Mouse (Mus musculus) midbrain, embryonic 12.5 days (tissue): ENCODE results near the gene Hrh2. TPM values are rescaled to one million over a fixed set of nuclear protein-coding genes. Genes with fewer than 3 reads are reported as not detected.

Experiments
- ATAC-seq: fragments of 200-750 bp; cut with Nextera tagmentation; 2 replicates; pipeline ENCODE4 v1.8.0; 2017; ENCODE audit warnings: low read depth, moderate TSS enrichment, moderate library complexity; ENCODE audit not compliant: low FRiP score
- H3K27ac ChIP-seq: fragments of 300-500 bp; sonication (generic); replicated peaks from 2 replicates; pipeline ENCODE4 v1.5.1; 2016; ENCODE audit warnings: mild to moderate bottlenecking
- H3K27me3 ChIP-seq: fragments of 300-500 bp; sonication (generic); 2 replicates; pipeline ENCODE4 v1.6.1; 2016; ENCODE audit warnings: mild to moderate bottlenecking
- H3K36me3 ChIP-seq: fragments of 300-500 bp; sonication (generic); 2 replicates; pipeline ENCODE4 v1.6.1; 2016
- H3K4me1 ChIP-seq: fragments of 300-500 bp; sonication (generic); 2 replicates; pipeline ENCODE4 v1.6.1; 2016
- H3K4me2 ChIP-seq: fragments of 300-500 bp; sonication (generic); replicated peaks from 2 replicates; pipeline ENCODE4 v1.6.1; 2016; ENCODE audit warnings: mild to moderate bottlenecking, moderate library complexity
- H3K4me3 ChIP-seq: fragments of 300-500 bp; sonication (generic); 2 replicates; pipeline ENCODE4 v1.5.1; 2016; ENCODE audit warnings: mild to moderate bottlenecking
- H3K9ac ChIP-seq: fragments of 300-500 bp; sonication (generic); replicated peaks from 2 replicates; pipeline ENCODE4 v1.6.1; 2016; ENCODE audit warnings: mild to moderate bottlenecking, moderate library complexity
- H3K9me3 ChIP-seq: fragments of 300-500 bp; sonication (generic); 2 replicates; pipeline ENCODE4 v1.6.1; 2016; ENCODE audit warnings: mild to moderate bottlenecking
- WGBS: fragments of 180-500 bp; shearing (Covaris S2); methylation state at CpG from one replicate; pipeline ENCODE4 v1.1.7; 2016; 5-methylcytosine and 5-hydroxymethylcytosine counted together
- polyA plus RNA-seq: library from polyadenylated mRNA; unstranded; fragments of >200 nt; fragmentation: Nextera tagmentation; extraction: Ambion mirVana; gene quantifications from 2 replicates; pipeline ENCODE4 v1.2.1, GENCODE M21; 2016

The Hrh2 gene
- polyA plus RNA-seq, 1 experiment from 2014 or later: 0.34 TPM

- Histone ChIP-seq H3K36me3 (no peaks in the 10 kb centered on the region), H3K9me3 (no peaks in the 10 kb centered on the region), H3K9ac (no peak overlapping the region), H3K4me3 (no peak overlapping the region), H3K27me3 (no peaks in the 10 kb centered on the region; the same call in 1 of the 2 replicates), H3K4me1 (peaks cover 5% of the 10 kb centered on the region; the same call in 1 of the 2 replicates), H3K4me2 (no peak overlapping the region), H3K27ac (no peak overlapping the region)
- ATAC-seq: no peak
- 88% methylated on average over 2 of the region's 2 CpGs for WGBS
These were observed 14.6 kb upstream of the Hrh2 start for GRCm38 (mm10) chr13:54177346-54177745.

- Histone ChIP-seq H3K9ac (no peak overlapping the region), H3K4me3 (no peak overlapping the region), H3K27me3 (no peaks in the 10 kb centered on the region; the same call in 1 of the 2 replicates), H3K9me3 (no peaks in the 10 kb centered on the region), H3K36me3 (no peaks in the 10 kb centered on the region), H3K27ac (no peak overlapping the region), H3K4me1 (peaks cover 5% of the 10 kb centered on the region; the same call in 1 of the 2 replicates), H3K4me2 (no peak overlapping the region)
- no peak for ATAC-seq
- WGBS: 85% methylated on average over 5 of the region's 5 CpGs
These were observed 13.3 kb upstream of the Hrh2 start for GRCm38 (mm10) chr13:54178647-54179046.

GRCm38 (mm10) chr13:54179971-54180370, 12.0 kb upstream of the Hrh2 start:
- Histone ChIP-seq H3K4me1 (peaks cover 5% of the 10 kb centered on the region; the same call in 1 of the 2 replicates), H3K27ac (no peak overlapping the region), H3K9ac (no peak overlapping the region), H3K27me3 (no peaks in the 10 kb centered on the region; the same call in 1 of the 2 replicates), H3K9me3 (no peaks in the 10 kb centered on the region), H3K4me2 (no peak overlapping the region), H3K36me3 (no peaks in the 10 kb centered on the region), H3K4me3 (no peak overlapping the region)
- WGBS: 80% methylated on average over 3 of the region's 3 CpGs
- ATAC-seq: no peak

DNA sequence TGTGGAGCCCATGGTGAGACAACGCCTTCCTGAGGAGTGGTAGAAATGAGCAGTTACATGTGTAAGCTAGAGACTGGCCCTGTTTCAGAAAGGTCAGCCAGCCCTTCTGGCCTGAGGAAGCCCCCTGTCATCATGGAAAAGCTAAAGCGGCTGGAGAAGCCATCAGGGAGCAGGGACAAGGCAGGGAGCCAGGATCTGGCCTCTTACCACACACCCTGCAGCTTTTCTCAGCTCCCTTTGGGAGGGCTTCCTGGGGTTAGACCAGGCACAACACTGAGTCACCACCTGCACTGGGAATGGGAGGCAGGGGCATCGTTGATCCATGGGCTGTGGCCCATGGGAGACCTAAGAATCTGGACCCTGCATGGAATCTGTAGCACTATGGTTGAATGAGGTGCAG, 11.5 kb upstream of the Hrh2 start:
- Histone ChIP-seq H3K36me3 (no peaks in the 10 kb centered on the region), H3K4me1 (peaks cover 5% of the 10 kb centered on the region; the same call in 1 of the 2 replicates), H3K9ac (no peak overlapping the region), H3K4me2 (no peak overlapping the region), H3K4me3 (no peak overlapping the region), H3K27me3 (no peaks in the 10 kb centered on the region; the same call in 1 of the 2 replicates), H3K9me3 (0 out of 2 replicates have a peak, but pooled peaks cover 3% of the 10 kb centered on the region), H3K27ac (no peak overlapping the region)
- 55% methylated on average over 3 of the region's 3 CpGs for WGBS
- no peak for ATAC-seq

DNA sequence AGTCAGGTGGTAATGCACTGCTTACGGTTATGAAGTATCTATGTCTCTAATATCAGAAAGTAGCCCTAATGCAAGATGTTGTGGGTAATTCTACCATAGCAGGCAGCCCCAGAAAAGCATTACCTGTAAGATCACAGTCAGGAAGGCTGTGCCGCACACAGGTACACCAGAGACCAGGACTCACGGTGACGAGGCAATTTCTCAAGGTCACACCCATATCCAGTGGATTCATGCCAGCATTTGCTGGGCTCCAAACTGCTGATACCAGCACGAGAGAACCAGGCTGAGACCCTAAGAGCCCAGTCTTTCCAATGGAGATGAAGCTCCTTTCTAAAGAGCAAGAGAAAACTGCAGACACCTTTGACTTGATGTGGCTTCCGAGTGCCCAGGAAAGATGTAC, 10.6 kb upstream of the Hrh2 start:
- Histone ChIP-seq H3K9ac (no peak overlapping the region), H3K36me3 (no peaks in the 10 kb centered on the region), H3K9me3 (0 out of 2 replicates have a peak, but pooled peaks cover 3% of the 10 kb centered on the region), H3K4me3 (no peak overlapping the region), H3K4me2 (no peak overlapping the region), H3K27ac (no peak overlapping the region), H3K4me1 (peaks cover 5% of the 10 kb centered on the region; the same call in 1 of the 2 replicates), H3K27me3 (no peaks in the 10 kb centered on the region; the same call in 1 of the 2 replicates)
- ATAC-seq: no peak
- 90% methylated on average over 6 of the region's 6 CpGs for WGBS

GRCm38 (mm10) chr13:54181947-54182346, 10.0 kb upstream of the Hrh2 start:
- H3K9ac ChIP-seq: no peak overlapping the region
- no peak overlapping the region for H3K4me2 ChIP-seq
- 90% methylated on average over 4 of the region's 4 CpGs for WGBS
- no peaks in the 10 kb centered on the region for H3K36me3 ChIP-seq
- ATAC-seq: no peak
- H3K27me3 ChIP-seq: no peaks in the 10 kb centered on the region; the same call in 1 of the 2 replicates
- no peak overlapping the region for H3K4me3 ChIP-seq
- H3K27ac ChIP-seq: no peak overlapping the region
- H3K4me1 ChIP-seq: peaks cover 5% of the 10 kb centered on the region; the same call in 1 of the 2 replicates
- 0 out of 2 replicates have a peak, but pooled peaks cover 3% of the 10 kb centered on the region for H3K9me3 ChIP-seq

DNA sequence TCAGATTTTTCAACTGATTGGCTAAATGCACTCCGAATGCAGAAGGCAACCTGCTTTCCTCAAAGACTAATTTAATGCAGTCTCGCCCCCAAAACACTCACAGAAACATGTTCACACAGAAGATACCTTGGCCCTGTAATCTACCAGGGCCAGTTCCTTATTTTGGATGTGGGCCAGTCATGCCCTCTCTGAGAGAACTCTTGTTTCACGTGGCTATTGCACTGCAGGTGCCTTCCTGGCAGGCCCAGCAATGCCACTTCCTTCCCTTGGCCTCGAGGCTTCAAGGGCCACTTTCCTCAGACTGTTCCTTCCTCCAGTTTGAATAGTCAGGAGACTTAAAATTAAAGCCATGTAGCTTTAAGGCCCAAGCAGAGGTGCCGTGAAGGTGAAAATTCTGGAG, 5.5 kb upstream of the Hrh2 start:
- no peaks in the 10 kb centered on the region for H3K36me3 ChIP-seq
- WGBS: 87% methylated on average over 5 of the region's 5 CpGs
- H3K4me1 ChIP-seq: no peaks in the 10 kb centered on the region
- peaks cover 10% of the 10 kb centered on the region for H3K27me3 ChIP-seq
- no peak overlapping the region for H3K4me2 ChIP-seq
- no peak overlapping the region for H3K27ac ChIP-seq
- 0 out of 2 replicates have a peak, but pooled peaks cover 3% of the 10 kb centered on the region for H3K9me3 ChIP-seq
- no peak overlapping the region for H3K4me3 ChIP-seq
- no peak overlapping the region for H3K9ac ChIP-seq
- no peak for ATAC-seq

DNA sequence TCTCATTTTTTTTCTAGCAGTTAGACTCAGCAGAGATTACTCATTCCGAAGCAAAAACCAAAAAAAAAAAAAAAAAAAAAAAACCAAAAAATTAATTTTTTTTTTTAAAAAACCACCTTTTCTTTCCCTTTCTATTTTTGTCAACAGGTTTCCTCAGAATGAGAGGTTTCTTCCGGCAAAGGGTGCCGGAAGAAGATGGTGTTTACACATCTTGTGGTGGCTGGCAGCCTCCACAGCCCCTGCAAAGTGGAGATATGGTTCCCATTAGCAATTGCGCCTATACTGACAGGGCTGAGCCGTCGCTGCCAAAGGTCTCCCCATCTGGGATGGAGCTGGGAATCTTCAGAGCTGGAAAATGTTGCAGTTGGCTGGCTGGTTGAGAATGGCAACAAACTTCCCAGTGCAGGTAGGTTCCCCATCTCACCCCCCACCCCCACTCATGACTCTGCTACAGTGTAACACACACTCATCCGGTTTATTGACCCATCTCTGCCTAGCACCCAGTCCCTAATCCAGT, 3.7 kb upstream of the Hrh2 start:
- no peak overlapping the region for H3K9ac ChIP-seq
- no peaks in the 10 kb centered on the region for H3K36me3 ChIP-seq
- peaks cover 6% of the 10 kb centered on the region for H3K4me1 ChIP-seq
- H3K27me3 ChIP-seq: peaks cover 28% of the 10 kb centered on the region
- no peak overlapping the region for H3K4me2 ChIP-seq
- no peak for ATAC-seq
- no peak overlapping the region for H3K4me3 ChIP-seq
- no peak overlapping the region for H3K27ac ChIP-seq
- WGBS: 88% methylated on average over 7 of the region's 7 CpGs
- H3K9me3 ChIP-seq: 0 out of 2 replicates have a peak, but pooled peaks cover 3% of the 10 kb centered on the region

- Histone ChIP-seq H3K4me1 (peaks cover 6% of the 10 kb centered on the region), H3K36me3 (no peaks in the 10 kb centered on the region), H3K9me3 (0 out of 2 replicates have a peak, but pooled peaks cover 3% of the 10 kb centered on the region), H3K27me3 (peaks cover 43% of the 10 kb centered on the region), H3K4me2 (no peak overlapping the region), H3K27ac (no peak overlapping the region), H3K4me3 (no peak overlapping the region), H3K9ac (no peak overlapping the region)
- 80% methylated on average over 14 of the region's 14 CpGs for WGBS
- no peak for ATAC-seq
These were observed 2.0 kb upstream of the Hrh2 start for GRCm38 (mm10) chr13:54189896-54190295.

- Histone ChIP-seq H3K4me1 (peaks cover 6% of the 10 kb centered on the region), H3K9me3 (no peaks in the 10 kb centered on the region), H3K9ac (no peak overlapping the region), H3K4me2 (no peak overlapping the region), H3K27ac (no peak overlapping the region), H3K36me3 (no peaks in the 10 kb centered on the region), H3K4me3 (no peak overlapping the region), H3K27me3 (peaks cover 43% of the 10 kb centered on the region)
- ATAC-seq: no peak
- 77% methylated on average over 3 of the region's 3 CpGs for WGBS
These were observed 748 bp upstream of the Hrh2 start for GRCm38 (mm10) chr13:54191181-54191580.

- H3K27me3 ChIP-seq: peaks cover 48% of the 10 kb centered on the region
These were observed 1.7 kb downstream of the Hrh2 start for GRCm38 (mm10) chr13:54193580-54193979.

GRCm38 (mm10) chr13:54199000-54199399, 7.1 kb downstream of the Hrh2 start:
- H3K4me1 ChIP-seq: no peaks in the 10 kb centered on the region
- H3K9ac ChIP-seq: no peak overlapping the region
- peaks cover 12% of the 10 kb centered on the region for H3K27me3 ChIP-seq
- H3K27ac ChIP-seq: no peak overlapping the region
- 58% methylated on average over 9 of the region's 9 CpGs for whole genome bisulfite sequencing
- H3K4me2 ChIP-seq: no peak overlapping the region
- H3K9me3 ChIP-seq: no peaks in the 10 kb centered on the region
- ATAC-seq: no peak
- no peaks in the 10 kb centered on the region for H3K36me3 ChIP-seq
- H3K4me3 ChIP-seq: no peak overlapping the region

More at GRCm38 (mm10) chr13:54193580-54193979, 1.7 kb downstream of the Hrh2 start:
- no peaks in the 10 kb centered on the region for H3K9me3 ChIP-seq
- ATAC-seq: no peak
- no peak overlapping the region for H3K4me2 ChIP-seq
- H3K36me3 ChIP-seq: no peaks in the 10 kb centered on the region
- no peak overlapping the region for H3K4me3 ChIP-seq
- H3K9ac ChIP-seq: no peak overlapping the region
- WGBS: 60% methylated on average over 5 of the region's 5 CpGs
- H3K27ac ChIP-seq: no peak overlapping the region
- H3K4me1 ChIP-seq: peaks cover 6% of the 10 kb centered on the region
